Mouse (Mus musculus): ENCODE data around the gene Lime1.

Lime1 gene

GRCm38 (mm10) chr2:181391022-181391421 lies 11.1 kb downstream of the Lime1 start:
- DNase-seq (ENCODE audit: low spot score in 2 of 2), result no peak

- no peak for DNase-seq (ENCODE audit: low spot score in 2 of 2)
These were observed 11.7 kb downstream of the Lime1 start for GRCm38 (mm10) chr2:181391541-181391940.

GRCm38 (mm10) chr2:181392600-181393213 lies 12.8 kb downstream of the Lime1 start:
- peak in 1 of 2 experiments; percentile 83 for DNase-seq (ENCODE audit: low spot score in 2 of 2)

GRCm38 (mm10) chr2:181394086-181394485 lies 14.2 kb downstream of the Lime1 start:
- DNase-seq (ENCODE audit: low spot score in 2 of 2), result no peak

GRCm38 (mm10) chr2:181397207-181397761 lies 17.4 kb downstream of the Lime1 start:
- no peak for DNase-seq (ENCODE audit: low spot score in 2 of 2)

GRCm38 (mm10) chr2:181401497-181401896 lies 21.6 kb downstream of the Lime1 start:
- no peak for DNase-seq (ENCODE audit: low spot score in 2 of 2)

GRCm38 (mm10) chr2:181403722-181404121 lies 23.8 kb downstream of the Lime1 start:
- no peak for DNase-seq (ENCODE audit: low spot score in 2 of 2)

- no peak for DNase-seq (ENCODE audit: low spot score in 2 of 2)
These were observed 29.8 kb downstream of the Lime1 start for GRCm38 (mm10) chr2:181409643-181410042.

- peak in 1 of 2 experiments; percentile 56 for DNase-seq (ENCODE audit: low spot score in 2 of 2)
These were observed 31.0 kb downstream of the Lime1 start for GRCm38 (mm10) chr2:181410760-181411473.

- no peak for DNase-seq (ENCODE audit: low spot score in 2 of 2)
These were observed 33.3 kb downstream of the Lime1 start for GRCm38 (mm10) chr2:181413141-181413540.

GRCm38 (mm10) chr2:181415945-181416344 lies 36.1 kb downstream of the Lime1 start:
- no peak for DNase-seq (ENCODE audit: low spot score in 2 of 2)

- no peak for DNase-seq (ENCODE audit: low spot score in 2 of 2)
These were observed 39.5 kb downstream of the Lime1 start for GRCm38 (mm10) chr2:181419359-181419758.

GRCm38 (mm10) chr2:181420426-181420825 lies 40.5 kb downstream of the Lime1 start:
- DNase-seq (ENCODE audit: low spot score in 2 of 2), result peak; percentile 27 to 53

- no peak for DNase-seq (ENCODE audit: low spot score in 2 of 2)
These were observed 41.2 kb downstream of the Lime1 start for GRCm38 (mm10) chr2:181420903-181421638.

GRCm38 (mm10) chr2:181423834-181424233 lies 44.0 kb downstream of the Lime1 start:
- no peak for DNase-seq (ENCODE audit: low spot score in 2 of 2)
